Mouse (Mus musculus) ovary, postnatal 36 days (tissue): ENCODE data around the gene Mettl6.

ENCODE experiments used
- DNase-seq: peaks from one replicate; pipeline ENCODE4 v3.0.0; 2022; ENCODE audit warnings: low spot score, mixed read lengths

Mettl6 gene

GRCm38 (mm10) chr14:31494975-31495455 is at the start of gene Mettl6:
Gene Mettl6, minus strand, starts transcription at chr14:31495040.
- peak; percentile 89 for DNase-seq

- DNase-seq, result no peak
These were observed 49.1 kb upstream of the Mettl6 start for GRCm38 (mm10) chr14:31543885-31544442.

GRCm38 (mm10) chr14:31537298-31537697 is 42.5 kb upstream of the Mettl6 start:
- DNase-seq, result no peak

DNA sequence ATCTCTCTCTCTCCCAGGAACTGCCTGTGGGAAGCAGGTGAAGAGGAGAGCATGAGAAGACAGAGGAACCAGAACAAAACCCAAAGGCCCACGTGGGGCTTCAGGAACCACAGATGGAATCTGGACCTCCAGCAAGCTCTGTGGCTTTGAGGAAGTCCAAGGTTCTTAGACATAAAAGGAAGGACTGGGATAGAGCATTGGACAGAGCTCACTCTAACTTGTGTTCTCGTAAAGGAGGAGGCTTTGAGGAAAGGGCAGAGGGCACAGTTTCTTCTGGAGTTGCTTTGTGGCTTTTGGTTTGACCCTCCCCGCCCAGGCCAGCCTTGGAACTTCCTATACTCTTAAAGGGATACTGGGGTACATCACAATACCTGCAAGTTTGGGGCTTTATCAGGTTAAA is 37.8 kb upstream of the Mettl6 start:
- no peak for DNase-seq

- DNase-seq, result no peak
These were observed 36.8 kb upstream of the Mettl6 start for GRCm38 (mm10) chr14:31531506-31532148.

GRCm38 (mm10) chr14:31530847-31531246 is 36.0 kb upstream of the Mettl6 start:
- no peak for DNase-seq

- DNase-seq, result no peak
These were observed 30.4 kb upstream of the Mettl6 start for GRCm38 (mm10) chr14:31525040-31525810.

DNA sequence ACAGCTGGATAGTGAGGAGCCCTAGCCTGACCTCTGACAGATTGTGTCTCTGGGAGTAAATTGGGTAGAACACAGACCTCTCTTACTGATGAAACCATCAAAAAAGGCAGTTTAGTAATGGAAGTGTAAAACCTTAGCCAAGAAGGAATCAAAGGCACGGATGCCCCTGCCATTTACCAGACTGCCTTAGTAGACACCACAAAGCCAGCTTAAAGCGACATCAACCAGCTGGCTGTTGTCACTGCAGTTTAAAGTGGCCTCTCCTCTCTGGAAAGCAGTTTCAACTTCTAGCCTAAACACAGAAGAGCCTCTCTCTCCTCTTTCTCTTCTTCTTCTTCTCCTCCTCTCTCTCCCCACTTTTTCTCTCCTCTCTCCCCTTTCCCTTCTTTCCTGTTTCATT is 26.5 kb upstream of the Mettl6 start:
- DNase-seq, result no peak

GRCm38 (mm10) chr14:31519165-31519564 is 24.3 kb upstream of the Mettl6 start:
- no peak for DNase-seq

- DNase-seq, result no peak
These were observed 21.1 kb upstream of the Mettl6 start for GRCm38 (mm10) chr14:31515895-31516294.

- DNase-seq, result no peak
These were observed 15.5 kb upstream of the Mettl6 start for GRCm38 (mm10) chr14:31510322-31510721.

GRCm38 (mm10) chr14:31509911-31510310 is 15.1 kb upstream of the Mettl6 start:
- DNase-seq, result peak; percentile 8

DNA sequence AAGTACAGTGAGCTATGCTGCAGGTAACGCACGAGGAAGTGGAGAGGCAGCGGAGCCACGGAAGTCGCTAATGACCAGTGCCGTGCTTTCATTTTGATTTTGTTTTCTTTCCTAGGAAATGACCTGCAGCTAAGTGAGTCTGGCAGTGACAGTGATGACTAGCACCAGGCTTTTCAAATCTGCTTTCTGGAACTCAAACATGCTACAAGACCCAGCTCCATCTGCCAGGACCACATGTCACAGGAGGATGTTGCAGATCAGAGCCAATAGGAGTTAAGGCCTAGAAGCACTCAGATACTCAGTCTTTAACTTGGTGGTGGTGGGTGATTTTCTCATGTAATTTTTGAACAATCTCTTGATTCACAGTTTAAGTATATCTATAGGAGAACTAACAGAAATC is 11.6 kb upstream of the Mettl6 start:
- no peak for DNase-seq

GRCm38 (mm10) chr14:31503406-31503805 is 8.6 kb upstream of the Mettl6 start:
- no peak for DNase-seq

DNA sequence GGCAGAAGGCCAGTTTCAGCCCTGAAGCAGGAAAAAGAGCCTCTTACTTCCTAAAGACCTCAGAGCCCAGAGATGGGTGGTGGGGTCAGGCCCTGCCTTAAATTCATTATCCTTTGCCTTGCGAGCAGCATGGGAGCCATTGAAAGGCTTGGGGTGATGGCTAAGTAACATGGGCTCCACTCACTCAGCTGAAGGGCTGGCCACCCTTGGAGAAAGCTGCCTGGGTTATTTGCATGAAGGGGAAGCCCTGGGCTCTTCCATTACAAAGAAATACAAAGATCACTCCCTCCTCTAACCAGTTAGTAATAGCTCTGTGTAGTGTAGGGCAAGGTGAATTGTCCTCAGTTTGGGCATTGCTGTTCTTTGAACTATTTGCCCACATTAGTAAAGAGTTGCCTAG is 4.7 kb upstream of the Mettl6 start:
- no peak for DNase-seq

DNA sequence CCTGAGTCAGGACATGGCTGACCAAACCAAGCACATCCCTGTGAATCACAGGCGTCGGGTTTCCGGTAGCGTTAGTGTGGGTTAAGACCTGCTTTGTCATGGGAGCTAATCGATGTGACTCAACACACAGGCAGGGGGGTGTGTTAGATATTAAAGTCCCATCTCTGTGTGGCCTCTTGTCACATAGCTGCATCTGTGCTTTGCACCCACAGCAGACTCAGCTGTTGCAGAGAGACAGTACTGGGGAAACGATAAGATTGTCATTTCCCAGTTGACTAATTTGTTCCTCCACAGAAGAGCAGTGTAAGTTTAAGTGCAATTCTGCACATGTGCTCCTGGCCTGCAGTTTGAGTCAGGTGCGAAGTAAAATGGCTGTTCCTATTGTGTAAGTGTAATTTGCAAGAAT is 1.4 kb upstream of the Mettl6 start:
- DNase-seq, result no peak

DNA sequence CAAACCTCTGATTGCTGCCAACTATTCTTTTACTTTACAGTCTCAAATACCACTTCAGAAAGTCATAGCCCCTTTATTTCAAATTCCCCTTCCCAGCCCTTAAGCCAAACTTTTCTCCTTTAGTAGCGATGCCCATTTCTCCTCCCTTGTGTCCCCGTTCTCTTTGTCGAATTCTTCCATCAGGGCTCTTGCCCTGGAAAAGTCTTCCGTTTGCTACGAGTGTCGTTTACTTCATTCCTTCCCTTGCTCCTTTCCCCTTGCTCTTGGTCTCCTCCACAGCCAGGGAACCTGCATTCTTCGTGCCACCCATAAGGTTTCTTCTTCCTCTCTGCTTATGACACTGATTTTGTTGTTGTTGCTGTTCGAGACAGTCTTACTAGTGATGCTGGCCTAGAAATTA is 698 bp upstream of the Mettl6 start:
- DNase-seq, result no peak

GRCm38 (mm10) chr14:31494349-31494974 is 378 bp downstream of the Mettl6 start, which contains the start of gene Eaf1:
Gene Eaf1, plus strand, starts transcription at chr14:31494399.
- DNase-seq, result no peak

- DNase-seq, result no peak
These were observed 939 bp downstream of the Mettl6 start for GRCm38 (mm10) chr14:31493901-31494300.

DNA sequence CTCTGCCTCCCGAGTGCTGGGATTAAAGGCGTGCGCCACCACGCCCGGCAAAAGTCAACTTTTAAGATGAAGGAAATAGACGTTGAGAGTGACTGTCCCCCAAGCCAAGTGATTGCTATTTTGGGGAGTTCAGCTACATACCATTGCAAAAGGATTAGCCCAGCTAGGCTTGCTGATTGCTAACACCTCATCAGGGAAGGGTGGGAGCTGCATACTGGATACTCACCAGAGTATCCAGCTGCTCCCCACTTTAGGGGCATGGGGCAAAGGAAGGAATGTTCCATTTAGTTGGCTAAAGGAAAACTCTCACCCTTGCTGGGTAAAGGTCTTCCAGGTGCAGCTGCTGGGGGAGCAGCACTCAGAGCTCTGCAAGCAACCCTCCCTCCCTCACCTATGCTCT is 6.8 kb downstream of the Mettl6 start:
- DNase-seq, result no peak

DNA sequence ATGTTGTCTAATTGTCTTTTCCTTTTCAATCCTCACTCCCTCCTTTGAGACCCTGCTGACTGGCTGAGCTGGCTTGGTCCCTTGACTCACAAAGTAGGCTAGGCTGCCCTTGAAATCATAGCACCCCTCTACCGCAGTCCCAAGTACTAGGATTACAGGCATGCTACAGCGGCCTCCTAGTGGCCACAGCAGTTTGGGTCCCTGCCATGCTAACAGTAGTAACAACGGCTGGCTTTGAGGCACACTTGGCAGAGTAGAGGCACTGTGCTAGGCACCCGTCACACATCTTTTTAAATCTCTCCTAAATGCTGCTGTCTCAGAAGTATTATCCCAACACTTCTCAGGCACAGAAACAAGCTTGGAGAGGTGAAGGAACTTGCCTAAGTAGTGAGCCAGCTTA is 8.4 kb downstream of the Mettl6 start:
- DNase-seq, result no peak

GRCm38 (mm10) chr14:31482417-31482816 is 12.4 kb downstream of the Mettl6 start:
- DNase-seq, result no peak

- DNase-seq, result no peak
These were observed 21.5 kb downstream of the Mettl6 start for GRCm38 (mm10) chr14:31473297-31473696.
